Mouse (Mus musculus) heart, embryonic 16.5 days (tissue): ENCODE data around the gene Alyref. TPM values are rescaled to one million over a fixed set of nuclear protein-coding genes. Genes with fewer than 3 reads are reported as not detected.
A peak's percentile ranks its signal among the peaks of the same experiment; 100 is the strongest.

Experiments
- ATAC-seq: fragments of 200-750 bp; cut with Nextera tagmentation; replicated peaks from 2 replicates; pipeline ENCODE4 v1.8.0; 2017; ENCODE audit warnings: moderate number of reproducible peaks; ENCODE audit not compliant: insufficient read depth, low FRiP score; ENCODE audit errors: extremely low read depth
- H3K27ac ChIP-seq: fragments of 300-500 bp; sonication (generic); 2 replicates; pipeline ENCODE4 v1.5.1; 2014; ENCODE audit warnings: mild to moderate bottlenecking, low read length, control low read depth, moderate library complexity
- H3K27me3 ChIP-seq: fragments of 300-500 bp; sonication (generic); 2 replicates; pipeline ENCODE4 v1.6.1; 2014; ENCODE audit warnings: low read length, mixed read lengths; ENCODE audit not compliant: control insufficient read depth, insufficient read depth
- H3K36me3 ChIP-seq: fragments of 300-500 bp; sonication (generic); 2 replicates; pipeline ENCODE4 v1.6.1; 2014; ENCODE audit not compliant: control insufficient read depth, insufficient read depth
- H3K4me1 ChIP-seq: fragments of 300-500 bp; sonication (generic); 2 replicates; pipeline ENCODE4 v1.6.1; 2014; ENCODE audit warnings: low read length, mixed read lengths; ENCODE audit not compliant: control insufficient read depth, insufficient read depth
- H3K4me2 ChIP-seq: fragments of 300-500 bp; sonication (generic); 2 replicates; pipeline ENCODE4 v1.6.1; 2014; ENCODE audit warnings: low read depth, mild to moderate bottlenecking, control low read depth, low read length
- H3K4me3 ChIP-seq: fragments of 300-500 bp; sonication (generic); 2 replicates; pipeline ENCODE4 v1.5.1; 2014; ENCODE audit warnings: mild to moderate bottlenecking, control low read depth, low read length
- H3K9ac ChIP-seq: fragments of 300-500 bp; sonication (generic); 2 replicates; pipeline ENCODE4 v1.6.1; 2014; ENCODE audit warnings: low read length, control low read depth
- H3K9me3 ChIP-seq: fragments of 300-500 bp; sonication (generic); replicated peaks from 2 replicates; pipeline ENCODE4 v1.6.1; 2016; ENCODE audit warnings: low read length; ENCODE audit not compliant: control insufficient read depth
- WGBS: fragments of 180-500 bp; shearing (Covaris S2); extraction: QIAGEN DNeasy Blood & Tissue Kit; methylation state at CpG from one replicate; pipeline ENCODE4 v1.1.7; 2014; 5-methylcytosine and 5-hydroxymethylcytosine counted together
- microRNA-seq: library from miRNA; unstranded; fragments of <30 nt; microRNA quantifications from one replicate; pipeline ENCODE4, GENCODE M21; 2017
- polyA plus RNA-seq: library from polyadenylated mRNA; unstranded; fragments of >200 nt; fragmentation: Nextera tagmentation; extraction: Ambion mirVana; gene quantifications from 2 replicates; pipeline ENCODE4 v1.2.1, GENCODE M21; 2015

Gene Alyref
- polyA plus RNA-seq, 1 experiment from 2014 or later = 229 TPM

DNA sequence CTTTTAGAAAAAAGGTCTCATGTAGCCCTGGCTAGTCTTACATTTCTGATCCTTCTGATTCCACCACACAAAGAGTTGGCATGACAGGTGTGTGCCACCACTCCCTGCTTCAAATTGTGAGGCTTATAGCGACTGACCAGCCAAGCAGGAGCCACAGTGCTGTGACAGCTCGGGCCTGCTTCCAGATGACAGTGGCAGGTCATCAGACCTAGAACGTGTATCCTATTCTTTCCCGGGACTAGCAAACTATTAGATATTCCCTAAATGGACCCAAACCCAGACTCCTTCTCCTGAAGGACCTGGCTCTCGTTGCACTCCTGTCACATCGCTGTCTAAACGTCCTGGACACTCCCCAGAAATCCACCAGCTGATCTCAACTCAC, 49.4 kb downstream of the Alyref start:
- Histone ChIP-seq H3K4me3 (peak overlapping the region; percentile 68), H3K9me3 (no peaks in the 10 kb centered on the region), H3K27ac (peak overlapping the region; percentile 87), H3K9ac (peak overlapping the region; percentile 86), H3K27me3 (no peaks in the 10 kb centered on the region), H3K4me2 (peak overlapping the region; percentile 84), H3K4me1 (peaks cover 20% of the 10 kb centered on the region), H3K36me3 (peaks cover 8% of the 10 kb centered on the region)
- WGBS = 14% methylated on average over 7 of the region's 7 CpGs
- ATAC-seq = no peak

DNA sequence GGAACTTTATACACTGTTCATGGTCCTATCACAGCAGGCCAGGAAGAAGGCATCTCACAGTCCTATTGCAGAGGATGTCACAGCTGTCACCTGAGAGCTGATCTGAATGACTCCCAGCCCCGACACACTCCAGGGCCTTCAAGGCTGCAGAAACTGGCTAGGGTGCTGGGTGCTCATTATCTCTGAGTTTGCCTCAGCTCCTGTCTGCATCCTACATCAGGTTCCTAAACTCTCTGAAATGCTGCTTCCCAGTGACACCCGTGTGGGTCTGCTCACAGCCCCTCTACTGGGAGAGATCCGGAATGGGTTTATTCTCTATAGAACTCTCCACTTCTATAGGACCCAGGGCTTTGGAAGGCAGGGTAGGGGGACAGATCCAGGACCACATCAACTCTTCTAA, 50.0 kb downstream of the Alyref start:
- peak overlapping the region; percentile 68 for H3K4me3 ChIP-seq

DNA sequence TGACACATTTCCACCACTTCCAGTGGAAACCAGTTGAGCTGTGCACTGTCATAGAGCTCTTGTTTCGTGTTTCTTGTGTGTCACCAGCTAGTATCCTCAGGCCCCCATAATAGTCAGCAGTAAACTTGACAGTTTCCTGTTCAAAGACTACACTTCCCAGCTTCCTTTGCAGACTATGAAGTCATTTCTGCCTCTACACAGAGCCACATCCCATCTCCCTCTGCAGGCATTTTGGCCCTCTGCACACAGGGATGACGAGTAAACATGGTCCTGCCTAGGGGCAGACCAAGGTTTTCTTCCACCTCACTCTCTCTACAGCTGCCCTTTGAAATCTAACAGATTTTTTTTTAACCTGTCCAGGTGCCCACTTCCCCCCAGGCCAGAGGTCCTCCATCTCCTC, 50.7 kb downstream of the Alyref start:
- peaks cover 18% of the 10 kb centered on the region for H3K36me3 ChIP-seq
- no peaks in the 10 kb centered on the region for H3K9me3 ChIP-seq
- ATAC-seq = no peak
- peaks cover 22% of the 10 kb centered on the region for H3K4me1 ChIP-seq
- H3K27me3 ChIP-seq = no peaks in the 10 kb centered on the region
- H3K9ac ChIP-seq = 0 out of 2 replicates have a peak overlapping the region, but pooled peaks have one; percentile 7
- WGBS = 57% methylated on average over 2 of the region's 2 CpGs
- no peak overlapping the region for H3K4me3 ChIP-seq
- no peak overlapping the region for H3K27ac ChIP-seq
- H3K4me2 ChIP-seq = 0 out of 2 replicates have a peak overlapping the region, but pooled peaks have one; percentile 2

More for the DNA sequence above, 50.0 kb downstream of the Alyref start:
- Histone ChIP-seq H3K9me3 (no peaks in the 10 kb centered on the region), H3K27ac (no peak overlapping the region), H3K36me3 (peaks cover 11% of the 10 kb centered on the region), H3K9ac (peak overlapping the region; percentile 86), H3K4me1 (peaks cover 20% of the 10 kb centered on the region), H3K27me3 (no peaks in the 10 kb centered on the region), H3K4me2 (peak overlapping the region; percentile 84)
- ATAC-seq = no peak
- 73% methylated on average over 3 of the region's 3 CpGs for WGBS

GRCm38 (mm10) chr11:120545964-120546363, 52.2 kb downstream of the Alyref start:
- H3K4me1 ChIP-seq = peaks cover 26% of the 10 kb centered on the region
- H3K36me3 ChIP-seq = peaks cover 18% of the 10 kb centered on the region
- ATAC-seq = no peak
- no peak overlapping the region for H3K9ac ChIP-seq
- H3K27ac ChIP-seq = no peak overlapping the region
- no peak overlapping the region for H3K4me2 ChIP-seq
- no peaks in the 10 kb centered on the region for H3K27me3 ChIP-seq
- H3K9me3 ChIP-seq = no peaks in the 10 kb centered on the region
- H3K4me3 ChIP-seq = no peak overlapping the region
- WGBS = 95% methylated on average over 3 of the region's 3 CpGs

- peaks cover 18% of the 10 kb centered on the region for H3K36me3 ChIP-seq
- H3K4me3 ChIP-seq = no peak overlapping the region
- no peak overlapping the region for H3K9ac ChIP-seq
- H3K9me3 ChIP-seq = no peaks in the 10 kb centered on the region
- no peak overlapping the region for H3K27ac ChIP-seq
- H3K4me2 ChIP-seq = no peak overlapping the region
- WGBS = 76% methylated on average over 6 of the region's 6 CpGs
- H3K27me3 ChIP-seq = no peaks in the 10 kb centered on the region
- peaks cover 28% of the 10 kb centered on the region for H3K4me1 ChIP-seq
- ATAC-seq = no peak
These were observed 55.8 kb downstream of the Alyref start for GRCm38 (mm10) chr11:120542376-120542775.

Small RNA genes within 50 kb of the gene (microRNA-seq; reads per million reads assigned to microRNA genes)
- 0.59 reads per million for gene Mir6936

Other genes starting within 250 kb of the Alyref start
- gene Actg1, start 249.8 kb downstream of the Alyref start, polyA plus RNA-seq = 1,134 and 1,179 TPM in 2 replicates
- 0.71 and 0.91 TPM in 2 replicates for gene Fscn2, start 236.8 kb downstream of the Alyref start, polyA plus RNA-seq
- 28.8 and 37.3 TPM in 2 replicates for gene Faap100, start 219.6 kb downstream of the Alyref start, polyA plus RNA-seq
- gene Nploc4, start 160.7 kb downstream of the Alyref start, polyA plus RNA-seq = 26.7 and 27.7 TPM in 2 replicates
- 0.09 TPM in 1 of 2 replicates, not detected in the other for gene Tspan10, start 155.7 kb downstream of the Alyref start, polyA plus RNA-seq
- gene Pde6g, start 144.9 kb downstream of the Alyref start, polyA plus RNA-seq = 0.28 and 0.29 TPM in 2 replicates
- 23.2 and 23.5 TPM in 2 replicates for gene Oxld1, start 140.3 kb downstream of the Alyref start, polyA plus RNA-seq
- gene Ccdc137, start 140.2 kb downstream of the Alyref start, polyA plus RNA-seq = 25.4 and 27.4 TPM in 2 replicates
- gene Arl16, start 130.8 kb downstream of the Alyref start, polyA plus RNA-seq = 33.6 and 34.2 TPM in 2 replicates
- gene Mrpl12, start 113.8 kb downstream of the Alyref start, polyA plus RNA-seq = 247 and 252 TPM in 2 replicates
- 39.6 and 43.9 TPM in 2 replicates for gene Slc25a10, start 106.5 kb downstream of the Alyref start, polyA plus RNA-seq
- gene Gcgr, start 67.7 kb downstream of the Alyref start, polyA plus RNA-seq = 1.4 and 2.7 TPM in 2 replicates
- 134 and 139 TPM in 2 replicates for gene Mcrip1, start 48.6 kb downstream of the Alyref start, polyA plus RNA-seq
- gene Ppp1r27, start 47.2 kb downstream of the Alyref start, polyA plus RNA-seq = 3.3 and 8.5 TPM in 2 replicates
- gene P4hb, start 25.1 kb downstream of the Alyref start, polyA plus RNA-seq = 435 and 437 TPM in 2 replicates
- 435 and 439 TPM in 2 replicates for gene Arhgdia, start 16.7 kb downstream of the Alyref start, polyA plus RNA-seq
- gene Anapc11, start 56 bp upstream of the Alyref start, polyA plus RNA-seq = 179 and 193 TPM in 2 replicates
- 13.6 and 15.5 TPM in 2 replicates for gene Npb, start 10.1 kb upstream of the Alyref start, polyA plus RNA-seq
- 109 and 117 TPM in 2 replicates for gene Pcyt2, start 19.6 kb upstream of the Alyref start, polyA plus RNA-seq
- gene Sirt7, start 26.9 kb upstream of the Alyref start, polyA plus RNA-seq = 21.1 and 28.1 TPM in 2 replicates
- gene Mafg, start 35.2 kb upstream of the Alyref start, polyA plus RNA-seq = 14.7 and 19.1 TPM in 2 replicates
- gene Pycr1, start 45.4 kb upstream of the Alyref start, polyA plus RNA-seq = 15.2 and 18.5 TPM in 2 replicates
- gene Myadml2, start 49.8 kb upstream of the Alyref start, polyA plus RNA-seq = 17.0 and 19.5 TPM in 2 replicates
- 0.20 and 1.00 TPM in 2 replicates for gene Notum, start 62.8 kb upstream of the Alyref start, polyA plus RNA-seq
- 105 and 109 TPM in 2 replicates for gene Aspscr1, start 74.6 kb upstream of the Alyref start, polyA plus RNA-seq
- 107 and 112 TPM in 2 replicates for gene Cenpx, start 115.4 kb upstream of the Alyref start, polyA plus RNA-seq
- 34.1 and 34.8 TPM in 2 replicates for gene Lrrc45, start 115.6 kb upstream of the Alyref start, polyA plus RNA-seq
- gene Rac3, start 123.1 kb upstream of the Alyref start, polyA plus RNA-seq = 8.7 and 10.6 TPM in 2 replicates
- 15.3 and 17.1 TPM in 2 replicates for gene Dcxr, start 128.9 kb upstream of the Alyref start, polyA plus RNA-seq
- gene Cbr2, start 133.7 kb upstream of the Alyref start, polyA plus RNA-seq = 54.8 and 59.4 TPM in 2 replicates
- gene Hmga1b, start 164.4 kb upstream of the Alyref start, polyA plus RNA-seq = 1.3 and 6.9 TPM in 2 replicates
- gene Rfng, start 185.8 kb upstream of the Alyref start, polyA plus RNA-seq = 27.8 and 28.4 TPM in 2 replicates
- 124 and 135 TPM in 2 replicates for gene Gps1, start 185.9 kb upstream of the Alyref start, polyA plus RNA-seq
- gene Dus1l, start 198.0 kb upstream of the Alyref start, polyA plus RNA-seq = 44.7 and 49.7 TPM in 2 replicates
- gene Fasn, start 226.2 kb upstream of the Alyref start, polyA plus RNA-seq = 24.9 and 28.7 TPM in 2 replicates